Mouse (Mus musculus) testis, postnatal 10 days (tissue): ENCODE data around the gene Gm42417.

Experiments used
- DNase-seq: peaks from one replicate; pipeline ENCODE4 v3.0.0; 2021; ENCODE audit warnings: low spot score

Gene Gm42417

DNA sequence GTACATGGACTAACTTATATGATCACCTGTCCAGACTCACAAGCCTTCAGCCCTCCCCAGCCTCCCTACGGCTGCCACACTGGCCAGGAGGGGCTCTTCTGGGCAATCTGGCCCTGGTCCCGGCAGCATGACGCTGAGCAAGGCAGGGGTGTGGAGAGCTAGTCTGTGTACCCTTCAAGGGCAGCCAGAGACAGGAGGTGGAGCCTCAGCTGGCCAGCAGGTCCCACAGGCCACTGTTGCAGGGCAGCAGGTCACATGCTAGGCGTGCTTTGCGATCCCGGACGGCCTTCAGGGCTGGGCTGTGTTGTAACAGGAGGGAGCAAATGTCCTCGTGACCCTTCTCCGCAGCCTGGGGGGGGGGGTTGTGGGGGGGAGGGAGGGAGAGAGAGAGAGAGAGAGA is at the start of gene Gm42417:
TSS of gene Gm42417 (minus strand) at position 244 of the 400 bp plus-strand sequence.
- peak; percentile 76 for DNase-seq

GRCm38 (mm10) chr1:36587860-36588259 is 48.6 kb upstream of the Gm42417 start:
- DNase-seq, result no peak

DNA sequence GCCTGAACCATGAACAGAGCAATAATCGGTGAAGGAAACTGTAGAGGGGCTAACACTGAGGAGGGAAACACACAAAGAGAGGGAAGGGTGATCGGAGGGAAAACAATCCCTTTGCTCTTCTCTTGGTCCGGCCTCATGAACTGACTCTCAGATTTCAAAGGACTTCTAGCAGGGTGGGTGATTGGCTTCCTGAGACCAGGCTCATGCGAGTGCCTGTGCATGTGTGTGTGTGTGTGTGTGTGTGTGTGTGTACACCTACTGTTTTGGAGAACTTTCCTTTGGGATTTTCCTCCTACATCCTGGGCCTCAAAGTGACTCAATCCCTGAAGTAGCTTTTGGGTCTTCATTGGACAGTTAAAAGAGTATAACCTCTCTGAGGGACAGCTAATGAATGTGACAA is 47.1 kb upstream of the Gm42417 start:
- DNase-seq, result no peak

DNA sequence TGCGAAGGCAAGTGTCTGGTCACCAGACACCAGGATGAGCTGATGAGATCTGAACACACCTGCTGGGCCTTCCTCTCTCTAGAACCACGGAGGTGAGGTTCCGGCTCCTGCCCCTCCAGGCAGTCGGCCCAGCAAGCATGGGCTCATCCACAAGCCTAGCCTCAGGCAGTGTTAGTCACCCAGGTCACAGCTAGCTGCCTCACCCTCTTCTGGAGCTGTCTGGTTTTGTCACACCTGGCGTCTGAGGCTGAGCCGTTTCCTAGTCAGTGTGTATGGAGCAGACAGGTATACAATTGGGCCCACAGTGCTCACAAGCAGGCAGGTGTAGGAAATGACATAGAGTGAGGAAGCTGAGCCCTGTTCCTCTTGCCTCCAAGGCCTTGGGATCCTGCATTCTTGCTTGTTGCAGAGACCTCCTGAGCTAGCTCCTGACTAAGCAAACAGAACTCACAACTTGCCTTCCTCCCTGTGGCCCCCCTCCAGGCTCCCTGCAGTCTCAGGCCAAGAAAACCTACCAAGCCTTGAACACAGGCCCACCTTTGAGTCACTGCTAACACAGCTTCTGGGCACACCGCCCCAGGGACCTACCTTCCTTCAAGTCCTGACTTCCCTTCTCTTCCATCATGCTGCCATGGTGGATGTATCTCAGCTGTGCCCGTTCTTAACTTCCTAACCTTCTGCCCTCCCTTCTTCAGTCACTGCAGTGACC is 44.3 kb upstream of the Gm42417 start:
- DNase-seq, result no peak

- DNase-seq, result no peak
These were observed 43.0 kb upstream of the Gm42417 start for GRCm38 (mm10) chr1:36582211-36582610.

GRCm38 (mm10) chr1:36581260-36581659 is 42.0 kb upstream of the Gm42417 start:
- no peak for DNase-seq

DNA sequence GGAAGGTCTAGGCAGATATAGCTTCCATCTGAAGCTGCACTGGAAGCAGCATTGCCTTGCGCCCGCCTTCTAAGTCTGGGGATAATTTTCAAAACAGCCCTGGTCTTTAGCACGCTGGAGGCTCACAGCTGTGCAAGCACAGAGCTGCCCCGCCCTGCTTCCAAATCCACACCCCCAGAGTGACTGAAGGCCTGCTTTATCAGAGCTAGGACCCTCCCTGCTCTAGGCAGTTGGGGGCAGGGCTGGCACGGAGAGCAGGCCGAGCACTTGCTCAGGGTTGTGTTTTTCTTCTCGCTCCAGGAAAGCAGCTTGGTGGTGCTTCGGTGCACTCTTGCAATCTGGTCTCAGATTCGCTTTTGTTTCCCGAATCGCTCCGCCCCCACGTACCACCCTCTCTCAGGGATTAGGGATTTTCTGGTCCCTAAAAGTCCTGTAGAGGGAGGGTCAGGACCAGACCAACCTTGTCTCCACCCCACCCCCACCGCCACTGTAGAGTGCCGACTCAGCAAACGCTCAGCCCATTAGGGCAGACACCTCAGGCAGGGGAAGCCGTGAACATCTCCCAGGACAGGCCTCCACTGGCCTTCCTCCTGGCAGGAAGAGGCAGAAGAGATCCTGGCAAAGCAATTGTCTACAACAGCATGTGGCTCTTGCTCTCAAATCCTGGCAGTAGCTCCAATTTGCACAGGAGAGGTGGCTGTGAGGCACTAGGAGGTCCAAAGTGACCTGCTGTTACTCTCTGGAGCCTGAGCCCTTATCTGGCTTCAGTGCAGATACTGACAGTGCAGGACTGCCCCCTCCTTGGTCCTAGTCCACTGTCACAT is 41.4 kb upstream of the Gm42417 start:
- DNase-seq, result peak; percentile 78

- no peak for DNase-seq
These were observed 40.8 kb upstream of the Gm42417 start for GRCm38 (mm10) chr1:36579974-36580383.

GRCm38 (mm10) chr1:36576991-36577675 is 37.9 kb upstream of the Gm42417 start:
- no peak for DNase-seq

GRCm38 (mm10) chr1:36575347-36575746 is 36.1 kb upstream of the Gm42417 start:
- no peak for DNase-seq

DNA sequence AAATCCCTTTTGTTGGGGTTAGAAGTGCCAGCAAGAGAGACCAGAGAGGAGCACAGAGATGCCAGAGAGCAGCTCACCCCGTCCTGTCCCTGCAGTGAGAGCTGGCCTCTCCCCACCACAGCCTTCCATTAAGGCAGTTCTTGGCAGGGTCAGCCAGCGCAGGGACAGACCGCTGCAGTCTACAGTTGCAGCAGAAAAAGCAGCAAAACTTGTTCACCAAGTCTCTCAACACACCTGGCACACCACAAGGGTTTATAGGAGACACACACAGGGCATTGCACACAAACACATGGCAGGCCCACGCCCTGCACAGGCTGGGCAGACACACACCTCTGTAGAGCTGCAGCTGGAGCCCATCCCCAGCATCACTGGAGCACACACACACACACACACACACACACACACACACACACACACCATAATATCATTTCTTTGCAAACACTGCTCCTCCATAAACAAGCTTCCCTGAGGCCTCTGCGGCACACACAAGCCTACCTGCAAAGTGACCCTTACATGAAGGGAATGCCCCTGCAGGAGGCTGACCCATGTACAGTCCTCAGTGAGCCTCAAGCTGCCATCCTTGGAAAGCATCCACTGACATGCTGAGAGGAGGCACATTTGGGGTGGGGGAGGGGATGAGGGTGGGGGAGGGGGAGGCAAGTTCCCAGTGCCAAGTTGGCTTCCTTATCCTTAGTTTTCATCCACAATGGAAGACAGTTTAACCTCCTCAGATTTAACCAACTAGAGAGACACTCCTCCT is 35.1 kb upstream of the Gm42417 start:
- no peak for DNase-seq

- DNase-seq, result no peak
These were observed 34.3 kb upstream of the Gm42417 start for GRCm38 (mm10) chr1:36573524-36573923.

DNA sequence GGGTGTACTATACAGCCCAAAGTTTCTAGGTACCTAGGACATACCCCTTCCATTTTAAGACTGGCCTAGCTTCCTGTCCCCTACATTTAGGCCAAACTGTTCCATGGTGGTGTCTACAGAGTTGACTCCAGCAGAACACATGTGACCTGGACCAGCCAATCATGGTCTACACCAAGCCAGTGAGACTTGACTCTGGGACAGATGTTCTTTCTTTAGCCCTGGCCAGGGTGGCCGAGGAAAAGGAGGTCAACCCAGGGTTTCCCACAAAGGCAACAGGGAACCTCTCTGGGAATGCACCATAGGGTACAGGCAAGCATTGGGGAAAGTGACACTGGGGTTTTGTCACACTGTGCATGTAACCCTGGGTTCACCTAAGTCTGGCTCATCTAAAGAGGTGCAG is 33.5 kb upstream of the Gm42417 start:
- DNase-seq, result no peak

GRCm38 (mm10) chr1:36572140-36572700 is 33.0 kb upstream of the Gm42417 start:
- DNase-seq, result no peak

GRCm38 (mm10) chr1:36571627-36572026 is 32.4 kb upstream of the Gm42417 start:
- DNase-seq, result peak; percentile 50

DNA sequence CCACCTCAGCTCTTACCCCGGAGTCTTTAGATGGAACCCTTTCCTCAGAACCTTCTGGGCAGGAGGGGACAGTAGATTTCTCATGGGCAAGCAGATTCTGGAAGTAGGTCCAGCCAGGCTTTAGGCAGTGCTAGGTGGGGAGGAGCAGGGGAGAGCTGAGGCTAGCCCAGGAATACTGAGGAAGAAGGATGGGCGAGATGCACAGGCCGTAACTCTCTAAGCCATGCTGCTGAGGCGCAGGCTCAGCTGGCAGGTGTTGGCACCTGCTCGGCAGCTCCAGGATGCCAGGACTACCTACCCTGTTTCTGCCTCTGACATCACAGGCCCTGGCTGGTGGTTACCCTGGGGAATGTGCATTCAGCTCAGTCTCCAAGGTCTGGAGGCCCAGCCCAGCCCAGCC is 31.1 kb upstream of the Gm42417 start:
- peak; percentile 40 for DNase-seq

GRCm38 (mm10) chr1:36569694-36570276 is 30.6 kb upstream of the Gm42417 start:
- no peak for DNase-seq

DNA sequence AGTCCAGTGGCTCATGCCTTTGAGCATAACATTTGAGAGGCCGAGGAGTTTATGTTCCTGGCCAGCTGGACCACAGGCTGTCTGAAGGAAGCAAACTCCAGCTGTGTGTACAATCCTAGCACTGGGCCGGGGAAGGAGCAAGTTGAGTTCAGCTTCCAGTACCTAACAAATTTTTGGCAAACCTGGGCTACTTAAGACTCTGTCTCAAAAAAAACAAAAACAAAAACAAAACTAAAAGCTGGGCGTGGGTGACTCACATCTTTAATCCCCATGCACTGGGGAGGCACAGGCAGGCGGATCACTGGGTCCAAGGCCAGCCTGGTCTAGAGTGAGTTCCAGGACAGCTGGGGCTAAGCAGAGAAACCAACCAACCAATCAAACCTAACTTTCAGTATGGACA is 29.5 kb upstream of the Gm42417 start:
- no peak for DNase-seq

DNA sequence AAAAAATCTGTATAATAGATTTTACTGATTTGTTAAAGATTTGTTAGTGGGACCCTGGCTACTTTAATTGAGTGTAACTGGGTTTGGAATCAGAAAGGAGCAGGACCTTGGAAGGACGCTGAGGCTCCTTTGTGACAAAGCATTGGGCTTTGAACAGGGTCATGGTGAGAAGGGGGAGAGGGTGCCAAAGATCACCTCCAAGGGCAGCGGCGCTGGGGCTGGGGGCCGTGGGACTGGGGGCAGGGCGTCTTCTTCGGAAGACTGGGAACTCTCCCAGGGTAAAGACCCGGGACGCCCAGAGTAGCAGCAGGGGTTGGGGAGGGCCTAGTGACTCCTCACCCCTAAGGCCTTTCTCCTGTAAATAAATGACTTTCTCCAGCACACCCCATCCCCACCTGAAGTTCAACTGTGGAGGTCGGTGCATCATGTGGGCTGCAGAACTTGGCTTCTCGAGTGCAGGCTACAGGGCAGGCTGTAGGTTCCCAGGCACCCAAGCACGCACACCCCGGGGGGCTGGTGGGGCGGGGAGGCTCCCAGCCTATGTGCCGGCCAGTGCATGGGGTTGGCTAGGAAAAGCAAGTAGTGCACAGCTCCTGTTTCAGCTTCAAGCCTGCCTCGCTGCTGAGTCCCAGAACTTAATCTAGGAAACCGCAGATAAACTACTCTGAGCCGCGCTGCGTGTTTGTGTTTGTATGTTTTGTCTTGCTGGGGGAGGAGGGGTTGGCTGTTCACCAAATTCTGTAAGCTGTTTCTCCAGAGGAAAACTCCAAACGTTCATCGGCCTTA is 28.8 kb upstream of the Gm42417 start:
- no peak for DNase-seq

DNA sequence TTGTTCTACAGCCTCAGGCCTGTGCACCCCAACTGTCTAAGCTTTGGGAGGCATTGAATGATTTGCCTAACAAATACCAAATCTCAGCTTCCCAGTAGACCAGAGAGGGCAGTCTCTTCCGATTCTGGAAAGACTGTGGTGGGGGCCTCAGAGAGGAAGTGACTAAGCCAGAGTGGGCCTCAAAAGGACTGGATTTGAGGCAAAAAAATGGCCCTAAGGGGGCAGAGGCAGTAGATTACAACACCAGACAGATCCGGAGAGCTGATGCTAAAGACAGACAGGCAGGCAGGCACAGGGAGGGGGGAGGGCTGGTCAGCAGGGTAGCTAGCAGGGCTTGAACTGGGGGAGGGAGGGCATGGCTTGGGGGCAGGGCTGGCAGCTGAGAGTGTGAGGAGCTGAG is 27.2 kb upstream of the Gm42417 start:
- DNase-seq, result no peak

DNA sequence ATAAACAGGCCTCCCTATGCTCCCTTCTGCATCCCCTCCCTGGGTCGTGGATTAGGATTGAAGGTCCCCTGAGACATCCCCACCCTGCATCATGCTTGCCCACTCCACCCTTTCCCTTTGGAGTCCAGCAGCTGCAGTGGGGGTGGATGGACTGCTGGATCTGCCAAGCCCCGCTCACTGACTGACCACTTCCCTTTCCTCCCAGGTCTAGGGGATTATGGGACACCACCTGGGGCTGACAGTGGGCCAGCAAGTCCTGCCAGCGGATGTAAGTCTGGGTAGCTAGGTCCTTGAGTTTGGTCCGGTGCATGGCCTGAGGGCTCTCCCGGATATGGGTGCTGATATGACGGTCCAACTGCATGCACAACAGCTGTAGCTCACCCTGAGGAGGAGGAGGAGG is 24.9 kb upstream of the Gm42417 start:
- DNase-seq, result no peak
